Mouse (Mus musculus): Measurements from ENCODE around the gene Padi4.

Padi4 gene

GRCm38 (mm10) chr4:140741401-140741800 lies 32.6 kb downstream of the Padi4 start:
- no peak for DNase-seq (ENCODE audit: low read depth, low spot score)

- no peak for DNase-seq (ENCODE audit: low read depth, low spot score)
Observed at GRCm38 (mm10) chr4:140740655-140741054, 33.4 kb downstream of the Padi4 start.

GRCm38 (mm10) chr4:140732871-140733270 lies 41.2 kb downstream of the Padi4 start:
- DNase-seq (ENCODE audit: low read depth, low spot score) = no peak

DNA sequence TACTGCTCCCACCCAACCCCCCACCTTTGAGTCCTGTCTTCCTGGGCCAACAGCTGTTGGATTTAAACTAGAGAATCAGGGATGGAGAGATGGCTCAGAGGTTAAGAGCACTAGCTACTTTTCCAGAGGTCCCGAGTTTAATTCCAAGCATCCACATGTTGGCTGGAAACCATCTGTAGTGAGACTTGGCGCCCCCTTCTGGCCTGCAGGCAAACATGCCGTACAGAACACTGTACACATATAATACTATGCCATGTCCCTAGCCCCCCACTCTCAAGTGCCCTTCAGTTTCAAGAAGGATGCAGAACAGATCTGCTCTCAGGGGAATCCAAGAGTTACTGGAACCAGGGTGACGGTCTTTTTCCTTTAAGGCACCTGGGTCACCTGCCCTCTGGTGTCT lies 42.4 kb downstream of the Padi4 start:
- no peak for DNase-seq (ENCODE audit: low read depth, low spot score)

GRCm38 (mm10) chr4:140726907-140727306 lies 47.1 kb downstream of the Padi4 start:
- no peak for DNase-seq (ENCODE audit: low read depth, low spot score)

DNA sequence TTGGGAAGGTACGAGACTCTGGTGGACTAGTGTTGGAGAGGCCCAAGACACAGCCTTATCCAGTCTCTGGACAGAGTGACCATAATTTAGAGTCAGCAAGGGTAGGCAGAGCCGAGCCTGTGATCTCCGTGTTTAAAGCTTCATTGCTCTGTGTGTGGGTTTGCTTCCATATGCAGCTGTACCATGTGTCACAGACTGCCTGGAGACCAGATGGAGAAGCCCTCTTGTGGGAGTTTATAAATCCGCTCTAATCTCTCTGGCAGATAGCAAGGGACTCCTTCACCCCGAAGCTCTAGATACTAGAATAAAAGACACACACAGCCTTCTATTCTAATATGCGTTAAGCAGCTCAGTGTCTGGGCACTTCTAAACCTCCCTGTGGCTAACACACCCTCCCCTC lies 49.3 kb downstream of the Padi4 start:
- DNase-seq (ENCODE audit: low read depth, low spot score) = no peak

DNA sequence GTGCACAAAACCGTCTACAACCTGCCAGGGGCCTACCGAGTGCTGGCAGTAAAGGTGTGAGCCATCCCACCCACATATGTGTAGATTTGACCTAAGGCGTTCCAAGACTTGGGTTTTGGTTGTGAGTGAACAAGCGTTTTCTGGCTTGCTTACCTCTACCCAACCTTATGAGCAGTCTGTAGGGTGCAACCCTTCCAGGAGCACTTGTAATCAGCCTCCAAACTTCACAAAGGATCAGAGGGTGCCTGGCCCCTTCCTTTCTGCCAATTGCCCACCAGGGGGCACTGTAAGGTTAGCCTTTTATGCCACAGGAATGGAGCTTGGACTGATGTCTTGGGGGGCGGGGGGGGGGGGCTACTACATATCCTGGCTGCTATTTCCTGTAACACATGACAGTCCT lies 50.2 kb downstream of the Padi4 start:
- no peak for DNase-seq (ENCODE audit: low read depth, low spot score)

DNA sequence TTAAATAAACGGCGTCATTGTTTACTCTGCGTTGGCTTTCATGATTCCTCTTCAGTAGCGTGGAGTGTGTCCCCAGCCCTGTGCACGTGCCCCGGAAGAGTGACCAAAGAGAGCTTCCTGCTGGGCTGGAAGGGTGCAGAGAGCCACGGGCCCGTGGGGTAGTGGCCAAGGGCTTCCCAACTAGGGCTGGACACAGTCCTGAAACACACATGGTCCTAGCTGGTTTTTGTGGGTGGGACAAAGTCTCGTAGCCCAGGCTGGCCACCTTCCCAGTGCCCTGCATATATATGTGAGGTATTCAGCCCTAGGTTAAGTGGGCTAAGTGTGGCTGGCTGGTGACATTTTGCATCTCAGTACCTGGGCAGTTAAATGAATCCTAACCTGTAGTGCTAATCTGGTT lies 50.8 kb downstream of the Padi4 start:
- DNase-seq (ENCODE audit: low read depth, low spot score) = no peak

- DNase-seq (ENCODE audit: low read depth, low spot score) = no peak
Observed at GRCm38 (mm10) chr4:140722710-140723109, 51.3 kb downstream of the Padi4 start.

DNA sequence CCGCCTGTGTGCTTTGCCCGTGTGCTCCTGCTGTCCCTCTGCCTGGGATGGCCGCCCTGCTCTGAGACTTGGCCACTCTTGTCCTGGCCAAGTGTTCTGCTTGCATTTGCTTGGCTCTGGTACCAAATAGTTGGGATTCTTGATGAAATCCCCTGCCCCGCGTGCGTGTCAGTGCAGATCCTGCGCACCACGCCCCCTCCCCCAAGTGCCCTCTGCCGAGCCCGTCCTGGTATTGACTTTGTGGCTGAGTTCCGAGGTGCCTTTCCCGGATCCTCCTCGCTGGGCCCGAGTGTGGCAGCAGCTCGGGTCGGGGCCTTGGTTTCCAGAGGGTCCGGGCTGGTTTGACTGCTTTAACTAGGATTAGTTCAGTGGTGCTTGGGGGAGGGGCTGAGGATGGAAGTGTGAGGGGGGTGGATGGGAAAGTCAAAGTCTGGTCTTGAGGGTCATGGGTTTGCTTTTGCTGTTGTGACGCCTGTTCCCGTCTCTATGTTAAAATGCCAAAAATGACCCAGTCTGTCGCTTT lies 52.0 kb downstream of the Padi4 start:
- no peak for DNase-seq (ENCODE audit: low read depth, low spot score)

DNA sequence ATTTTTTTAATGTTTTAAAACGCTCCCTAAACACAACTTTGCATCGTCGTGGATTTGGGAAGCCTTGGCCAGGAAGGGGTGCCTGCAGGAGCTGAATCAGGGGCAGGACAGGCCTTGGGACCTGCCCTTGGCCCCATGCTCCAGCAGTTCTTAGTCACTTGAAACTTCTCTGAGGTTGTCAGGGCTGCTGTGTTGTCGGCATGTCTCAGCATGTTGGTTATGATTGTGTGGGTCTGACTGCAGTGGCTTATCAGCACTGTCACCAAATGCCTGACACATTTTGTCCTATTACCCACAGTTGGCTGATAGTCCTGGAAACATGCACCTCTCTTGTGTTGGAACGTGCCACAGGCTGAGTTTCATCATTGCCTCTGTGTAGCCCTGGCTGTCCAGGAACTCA lies 53.9 kb downstream of the Padi4 start:
- no peak for DNase-seq (ENCODE audit: low read depth, low spot score)

DNA sequence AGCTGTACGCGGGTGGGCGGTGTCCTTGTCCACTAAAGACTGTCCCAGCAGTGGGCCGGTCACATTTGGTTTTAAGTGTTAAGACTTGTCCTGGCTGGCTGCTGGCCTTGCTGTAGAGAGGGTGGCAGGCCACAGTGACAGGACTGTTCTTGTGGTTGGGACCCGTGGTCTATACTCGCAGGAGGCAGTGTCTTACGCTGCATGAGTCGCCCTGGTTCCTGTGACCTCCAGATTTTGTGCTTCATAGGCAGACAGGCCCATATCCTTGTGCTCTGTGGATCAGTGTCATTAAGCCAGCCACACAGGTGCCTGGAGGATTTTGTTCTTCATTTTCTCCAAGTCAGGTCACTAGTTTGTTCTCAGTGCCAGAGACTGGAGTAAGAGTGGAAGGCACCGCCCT lies 55.6 kb downstream of the Padi4 start:
- DNase-seq (ENCODE audit: low read depth, low spot score) = no peak

GRCm38 (mm10) chr4:140716994-140717393 lies 57.0 kb downstream of the Padi4 start:
- DNase-seq (ENCODE audit: low read depth, low spot score) = no peak

- DNase-seq (ENCODE audit: low read depth, low spot score) = no peak
Observed at GRCm38 (mm10) chr4:140714586-140714985, 59.5 kb downstream of the Padi4 start.

DNA sequence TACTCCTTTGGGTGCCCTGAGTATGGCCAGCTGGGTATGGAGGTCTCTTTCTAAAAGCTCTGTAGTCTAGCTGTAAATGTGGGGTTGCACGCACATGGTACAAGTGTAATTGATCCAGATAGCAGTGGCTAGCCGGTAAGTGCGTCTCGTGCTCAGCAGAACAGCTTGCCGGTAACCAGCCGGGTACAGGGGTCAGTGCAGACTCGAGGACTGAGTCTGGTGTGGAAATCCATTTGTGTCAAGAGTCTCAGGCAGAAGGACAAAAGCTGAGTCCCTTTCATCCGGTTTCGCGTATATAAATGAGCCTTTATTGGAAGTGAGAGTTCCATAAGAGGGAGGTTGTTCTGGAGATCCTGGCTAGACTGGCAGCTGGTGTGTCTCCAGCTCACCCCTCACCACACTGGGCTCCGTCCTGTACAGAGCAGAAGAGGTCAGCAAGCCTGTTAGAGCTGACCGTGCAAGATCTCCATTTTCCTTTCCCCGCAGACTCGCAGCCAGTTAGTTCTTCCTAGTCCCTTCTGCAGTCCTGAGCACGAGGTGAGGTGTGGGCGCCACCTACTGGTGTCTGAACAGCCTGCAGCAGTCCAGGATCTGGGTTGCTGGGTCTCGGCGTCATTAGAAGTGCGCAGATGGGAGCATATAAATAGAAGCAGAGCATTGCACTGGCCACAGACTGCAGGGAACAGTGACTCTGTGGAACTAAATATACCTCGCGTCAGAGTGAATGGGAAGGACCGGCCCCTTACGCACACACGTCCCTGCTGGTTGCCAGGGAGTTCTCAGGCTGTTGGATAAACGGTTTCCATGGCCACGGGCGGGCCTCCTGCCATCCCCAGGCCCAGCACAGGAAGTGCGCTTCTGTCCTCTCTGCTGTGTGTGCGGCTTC lies 60.3 kb downstream of the Padi4 start:
- peak; percentile 86 for DNase-seq (ENCODE audit: low read depth, low spot score)

DNA sequence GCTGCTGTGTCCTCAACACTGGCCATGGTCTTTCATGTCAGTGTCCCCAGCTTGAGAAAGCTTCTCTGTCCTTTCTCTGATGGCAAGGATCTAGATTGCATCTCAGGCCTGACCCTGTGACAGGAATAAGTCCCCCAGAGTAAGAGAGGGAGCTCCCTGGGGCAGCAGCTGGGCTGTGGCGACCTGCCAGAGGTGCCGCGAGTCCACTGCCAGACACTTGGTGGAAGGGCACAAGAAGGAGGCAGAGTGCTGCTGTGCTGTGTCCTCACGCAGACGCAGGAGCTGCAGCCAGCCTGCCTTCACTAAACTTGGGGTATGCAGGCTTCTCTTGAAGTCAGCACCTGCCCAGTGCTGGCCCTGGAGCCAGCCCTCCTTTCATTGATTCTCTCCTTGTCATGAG lies 62.7 kb downstream of the Padi4 start:
- DNase-seq (ENCODE audit: low read depth, low spot score) = no peak

- DNase-seq (ENCODE audit: low read depth, low spot score) = no peak
Observed at GRCm38 (mm10) chr4:140710781-140711180, 63.3 kb downstream of the Padi4 start.

DNA sequence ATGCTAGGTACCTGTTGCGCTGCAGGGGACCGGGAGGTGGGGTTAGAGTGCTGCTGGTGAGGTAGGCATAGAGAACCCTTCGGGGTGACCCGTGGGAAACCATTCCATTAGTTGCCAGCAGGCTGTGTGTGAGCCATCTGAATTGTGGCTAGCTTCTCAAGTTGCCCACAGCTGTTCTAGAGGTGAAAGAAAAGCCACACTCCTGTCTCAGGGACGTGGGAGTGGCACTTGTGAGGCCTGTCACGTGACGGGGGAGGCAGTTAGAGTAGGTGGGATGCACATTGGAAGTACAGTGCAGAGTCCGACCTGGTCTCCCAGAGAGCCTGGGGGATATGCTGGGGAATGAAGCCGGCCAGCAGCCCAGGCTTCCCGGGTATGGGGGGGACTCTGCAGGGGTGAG lies 64.4 kb downstream of the Padi4 start:
- DNase-seq (ENCODE audit: low read depth, low spot score) = no peak

GRCm38 (mm10) chr4:140709111-140709510 lies 64.9 kb downstream of the Padi4 start:
- DNase-seq (ENCODE audit: low read depth, low spot score) = no peak

GRCm38 (mm10) chr4:140708297-140708927 lies 65.6 kb downstream of the Padi4 start:
- DNase-seq (ENCODE audit: low read depth, low spot score) = no peak

DNA sequence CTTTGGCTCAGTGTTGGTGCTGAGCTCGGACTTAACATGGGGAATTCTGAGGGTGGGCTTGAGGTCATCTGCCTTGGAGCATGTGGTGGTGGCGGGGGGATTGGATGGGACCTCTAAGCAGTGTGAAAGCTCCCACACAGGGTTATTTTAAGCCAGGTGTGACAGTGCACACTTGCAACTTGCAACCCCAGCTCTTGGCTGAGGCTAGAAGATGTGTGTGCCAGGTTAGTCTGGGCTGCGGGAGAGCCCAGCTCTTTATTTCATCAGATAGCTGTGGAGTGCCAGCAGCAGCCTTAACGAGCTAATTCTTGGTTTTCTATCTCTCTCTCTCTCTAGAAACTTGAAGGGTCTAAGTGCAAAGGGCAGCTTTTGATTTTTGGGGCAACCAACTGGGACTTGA lies 66.4 kb downstream of the Padi4 start:
- DNase-seq (ENCODE audit: low read depth, low spot score) = no peak

- no peak for DNase-seq (ENCODE audit: low read depth, low spot score)
Observed at GRCm38 (mm10) chr4:140704166-140704565, 69.9 kb downstream of the Padi4 start.

GRCm38 (mm10) chr4:140703636-140704035 lies 70.4 kb downstream of the Padi4 start:
- no peak for DNase-seq (ENCODE audit: low read depth, low spot score)
